Mouse (Mus musculus) hindlimb bud, embryonic 11.5 days (tissue): ENCODE results near the gene Gm14288.
"Not testable (repeated sequence)": the region's sequence is repeated elsewhere in the genome, so short reads cannot be mapped to it uniquely, and the experiment has no call there.

Experiments
- DNase-seq: peaks from one replicate; pipeline ENCODE4 v3.0.0-alpha.2; 2012; ENCODE audit warnings: low read depth, low spot score; ENCODE audit errors: extremely low spot score

The Gm14288 gene

DNA sequence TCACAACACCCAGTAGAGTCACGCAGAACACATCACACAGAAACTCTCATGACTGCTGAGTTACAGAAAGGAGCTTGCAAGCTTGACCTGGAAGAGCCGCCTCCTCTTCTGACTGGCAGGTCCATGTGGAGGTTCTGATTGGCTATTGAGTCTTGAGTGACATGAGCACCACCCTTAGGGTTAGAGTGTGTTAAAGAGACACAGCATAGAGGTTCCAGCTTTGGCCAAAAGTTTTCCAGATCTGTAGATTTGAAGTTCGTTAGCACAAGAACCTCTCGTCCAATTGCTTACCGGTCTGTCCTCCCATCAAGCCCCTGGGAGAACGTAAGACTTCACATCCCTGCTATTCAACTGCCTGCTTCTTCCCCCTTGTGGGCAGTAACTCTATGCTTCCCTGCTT, at the start of gene Gm14288:
Gm14288 (minus strand) TSS at position 101 of the 400 bp plus-strand sequence.
- not testable (repeated sequence) for DNase-seq

DNA sequence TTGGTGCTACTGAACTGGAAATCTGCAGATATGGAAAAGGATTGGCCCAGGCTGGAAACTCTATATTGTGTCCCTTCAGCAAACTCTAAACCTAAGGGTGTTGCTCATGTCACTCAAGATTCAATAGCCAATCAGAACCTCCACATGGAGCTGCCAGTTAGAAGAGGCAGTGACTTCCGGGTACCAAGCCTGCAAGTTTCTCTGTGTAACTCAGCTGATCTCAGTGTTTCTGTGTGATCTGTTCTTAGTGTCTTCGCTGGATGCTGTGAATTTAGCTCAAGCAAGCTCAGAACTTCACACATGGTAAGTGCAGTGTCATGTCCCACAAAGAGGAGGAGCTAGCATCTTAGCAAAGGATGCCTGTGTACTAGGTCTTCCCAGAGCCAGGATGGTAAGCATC, 59.7 kb downstream of the Gm14288 start, which contains the start of gene Gm2007:
Gm2007 (plus strand) TSS at position 301 of the 400 bp plus-strand sequence.
- DNase-seq: not testable (repeated sequence)
